In genomic region chr7:25390054-25390770, GRCm38 (mm10) we compare ENCODE assay signal across 10 mouse cellular contexts. TPM values are rescaled to one million over a fixed set of nuclear protein-coding genes. Genes with fewer than 3 reads are reported as not detected.
DNase-seq lines count a peak whose midpoint lies in the region; ATAC-seq lines count a peak whose summit lies in the region.
"Had no signal": no experiment of that assay in that cellular context is flagged by ENCODE, and none has a peak within 500 bp of the region (broad histone marks: within the 10 kb centered on the region; RNA-seq: fewer than 3 reads in every experiment).

No protein-coding gene starts in this region.

- 55% methylated on average over 8 of the region's 8 CpGs for WGBS in kidney, embryonic 16.5 days

- H3K4me1 ChIP-seq in kidney, embryonic 16.5 days (ENCODE audit: insufficient read depth, low read length) = peaks cover 25% of the 10 kb centered on the region

- peak; percentile 53; the same call in 1 of the 2 replicates for ATAC-seq in kidney, embryonic 16.5 days (ENCODE audit: low FRiP score, low TSS enrichment)
- peak; percentile 88 for ATAC-seq in megakaryocyte progenitor cell, adult 5-6 weeks (replicated peaks; ENCODE audit: poor library complexity)
- no peak for ATAC-seq in activated CD4-positive, CD25-positive, alpha-beta regulatory T cell, adult 4 months

- H3K9ac ChIP-seq in kidney, embryonic 16.5 days (replicated peaks; ENCODE audit: low read length) = 0 out of 2 replicates have a peak overlapping the region, but pooled peaks have one; percentile 15

- no peak overlapping the region for H3K4me2 ChIP-seq in kidney, embryonic 16.5 days (replicated peaks; ENCODE audit: low read depth, low read length)

- peaks cover 6% of the 10 kb centered on the region for H3K36me3 ChIP-seq in kidney, embryonic 16.5 days (ENCODE audit: insufficient read depth, low read length)

- H3K9me3 ChIP-seq in kidney, embryonic 16.5 days (ENCODE audit: low read length) = no peaks in the 10 kb centered on the region

- intact Hi-C loops in left cerebral cortex, postnatal 4 days (cut with DNase I) = no loop called here
- intact Hi-C loops in left cerebral cortex, postnatal 25 days (cut with DNase I) = no loop called here

- no peaks in the 10 kb centered on the region for H3K27me3 ChIP-seq in kidney, embryonic 16.5 days (ENCODE audit: insufficient read depth, low read length)

- peak; percentile 42 for DNase-seq in left cerebral cortex, postnatal 4 days
- DNase-seq in left cerebral cortex, postnatal 25 days (ENCODE audit: low spot score in 2 of 2) = no peak
- peak; percentile 86 for DNase-seq in adrenal gland, postnatal 10 days
- DNase-seq in heart, adult 18-20 months = peak; percentile 85 to 94
- no peak for DNase-seq in retina, postnatal 1 day

- H3K4me3 ChIP-seq in kidney, embryonic 16.5 days (ENCODE audit: low read length) = no peak overlapping the region

- 0 out of 2 replicates have a peak overlapping the region, but pooled peaks have one; percentile 20 for H3K27ac ChIP-seq in kidney, embryonic 16.5 days (ENCODE audit: low read length)

RNA-seq across cellular contexts. Expression of gene Lipe, which starts 8.3 kb away (rescaled TPM):
- total RNA-seq in left cerebral cortex, postnatal 4 days (2021) = 1 to 10 TPM; 8.3 to 9.0 TPM
- 1 to 10 TPM; 5.4 to 6.4 TPM for total RNA-seq in left cerebral cortex, postnatal 25 days (2021)
- 100 to 1,000 TPM; 391 to 441 TPM for total RNA-seq in adrenal gland, postnatal 10 days (2021)
- 10 to 100 TPM; 36.8 to 75.1 TPM for total RNA-seq in heart, adult 18-20 months (2021)
- polyA plus RNA-seq in kidney, embryonic 16.5 days (2015; fragmentation: Nextera tagmentation; extraction: Ambion mirVana) = 11.2 and 11.9 TPM in 2 replicates
- total RNA-seq in megakaryocyte progenitor cell, adult 5-6 weeks (2015) = 8.3 and 9.8 TPM in 2 replicates
- total RNA-seq in megakaryocyte progenitor cell, adult 5-6 weeks (2017) = 7.2 and 7.4 TPM in 2 replicates
- 10 to 100 TPM in 1 of 2 experiments, 1 to 10 TPM in 1; 8.5 to 10.7 TPM for polyA plus RNA-seq in activated CD4-positive, CD25-positive, alpha-beta regulatory T cell, adult 4 months (2017; shearing (Covaris generic))

RNA-seq across cellular contexts. Expression of gene Cnfn, which starts 20.7 kb away (rescaled TPM):
- not detected for total RNA-seq in left cerebral cortex, postnatal 4 days (2021)
- not detected for total RNA-seq in left cerebral cortex, postnatal 25 days (2021)
- not detected for total RNA-seq in adrenal gland, postnatal 10 days (2021)
- not detected for total RNA-seq in heart, adult 18-20 months (2021)
- 1.4 TPM in 1 of 2 replicates, not detected in the other for polyA plus RNA-seq in kidney, embryonic 16.5 days (2015; fragmentation: Nextera tagmentation; extraction: Ambion mirVana)
- total RNA-seq in megakaryocyte progenitor cell, adult 5-6 weeks (2015) = not detected in 2 replicates
- total RNA-seq in megakaryocyte progenitor cell, adult 5-6 weeks (2017) = not detected in 2 replicates
- not detected for polyA plus RNA-seq in activated CD4-positive, CD25-positive, alpha-beta regulatory T cell, adult 4 months (2017; shearing (Covaris generic))
- total RNA-seq: neutrophil, adult 5-6 weeks had no signal
- polyA plus RNA-seq: brain, embryonic 14.5 days had no signal

RNA-seq across cellular contexts. Expression of gene Cxcl17, which starts 22.5 kb away (rescaled TPM):
- total RNA-seq in left cerebral cortex, postnatal 4 days (2021) = not detected
- not detected for total RNA-seq in left cerebral cortex, postnatal 25 days (2021)
- not detected for total RNA-seq in adrenal gland, postnatal 10 days (2021)
- 1 to 10 TPM in 1 of 2 experiments, not detected in 1; 1.1 TPM for total RNA-seq in heart, adult 18-20 months (2021)
- polyA plus RNA-seq in kidney, embryonic 16.5 days (2015; fragmentation: Nextera tagmentation; extraction: Ambion mirVana) = 0.65 and 1.0 TPM in 2 replicates
- total RNA-seq in megakaryocyte progenitor cell, adult 5-6 weeks (2015) = not detected in 2 replicates
- total RNA-seq in megakaryocyte progenitor cell, adult 5-6 weeks (2017) = not detected in 2 replicates
- not detected for polyA plus RNA-seq in activated CD4-positive, CD25-positive, alpha-beta regulatory T cell, adult 4 months (2017; shearing (Covaris generic))
- total RNA-seq: neutrophil, adult 5-6 weeks had no signal
- polyA plus RNA-seq: brain, embryonic 14.5 days had no signal

Comparison
In these comparisons a context has a peak if more than half of its experiments do, and no peak if none do; other contexts are left out.
1. DNase-seq: peak in left cerebral cortex, postnatal 4 days (single experiment), adrenal gland, postnatal 10 days (single experiment) and heart, adult 18-20 months (2 of 2); none in left cerebral cortex, postnatal 25 days (0 of 2) and retina, postnatal 1 day (single experiment).
2. RNA of gene Lipe, which starts 8.3 kb away (total RNA-seq): 391 to 441 TPM in adrenal gland, postnatal 10 days; 36.8 to 75.1 TPM in heart, adult 18-20 months, 7.2 to 9.8 TPM in megakaryocyte progenitor cell, adult 5-6 weeks, 8.3 to 9.0 TPM in left cerebral cortex, postnatal 4 days and 5.4 to 6.4 TPM in left cerebral cortex, postnatal 25 days; every median in the first group is over 4 times any median in the second.